Mouse (Mus musculus) midbrain, embryonic 15.5 days (tissue): ENCODE measurements around the gene Gnmt. TPM values are rescaled to one million over a fixed set of nuclear protein-coding genes. Genes with fewer than 3 reads are reported as not detected.
"Not testable (repeated sequence)": the region's sequence is repeated elsewhere in the genome, so short reads cannot be mapped to it uniquely, and the experiment has no call there.

Source experiments
- ATAC-seq: fragments of 200-750 bp; cut with Nextera tagmentation; replicated peaks from 2 replicates; pipeline ENCODE4 v1.8.0; 2017; ENCODE audit warnings: moderate TSS enrichment
- H3K27ac ChIP-seq: fragments of 300-500 bp; sonication (generic); 2 replicates; pipeline ENCODE4 v1.5.1; 2015; ENCODE audit warnings: mild to moderate bottlenecking, inconsistent platforms
- H3K27me3 ChIP-seq: fragments of 300-500 bp; sonication (generic); replicated peaks from 2 replicates; pipeline ENCODE4 v1.6.1; 2015; ENCODE audit warnings: inconsistent platforms
- H3K36me3 ChIP-seq: fragments of 300-500 bp; sonication (generic); replicated peaks from 2 replicates; pipeline ENCODE4 v1.6.1; 2015; ENCODE audit warnings: inconsistent platforms
- H3K4me1 ChIP-seq: fragments of 300-500 bp; sonication (generic); 2 replicates; pipeline ENCODE4 v1.6.1; 2015; ENCODE audit warnings: inconsistent platforms
- H3K4me2 ChIP-seq: fragments of 300-500 bp; sonication (generic); 2 replicates; pipeline ENCODE4 v1.6.1; 2015; ENCODE audit warnings: inconsistent platforms, mild to moderate bottlenecking, moderate library complexity
- H3K4me3 ChIP-seq: fragments of 300-500 bp; sonication (generic); 2 replicates; pipeline ENCODE4 v1.5.1; 2015; ENCODE audit warnings: mild to moderate bottlenecking, inconsistent platforms
- H3K9ac ChIP-seq: fragments of 300-500 bp; sonication (generic); 2 replicates; pipeline ENCODE4 v1.6.1; 2015; ENCODE audit warnings: mild to moderate bottlenecking, inconsistent platforms
- H3K9me3 ChIP-seq: fragments of 300-500 bp; sonication (generic); 2 replicates; pipeline ENCODE4 v1.6.1; 2016; ENCODE audit warnings: inconsistent platforms
- WGBS: fragments of 180-500 bp; shearing (Covaris S2); methylation state at CpG from one replicate; pipeline ENCODE4 v1.1.7; 2015; ENCODE audit warnings: mixed read lengths; 5-methylcytosine and 5-hydroxymethylcytosine counted together
- polyA plus RNA-seq: library from polyadenylated mRNA; unstranded; fragments of >200 nt; fragmentation: Nextera tagmentation; extraction: Ambion mirVana; gene quantifications from 2 replicates; pipeline ENCODE4 v1.2.1, GENCODE M21; 2015

Gnmt gene
- polyA plus RNA-seq: 0.65 and 1.3 TPM in 2 replicates

DNA sequence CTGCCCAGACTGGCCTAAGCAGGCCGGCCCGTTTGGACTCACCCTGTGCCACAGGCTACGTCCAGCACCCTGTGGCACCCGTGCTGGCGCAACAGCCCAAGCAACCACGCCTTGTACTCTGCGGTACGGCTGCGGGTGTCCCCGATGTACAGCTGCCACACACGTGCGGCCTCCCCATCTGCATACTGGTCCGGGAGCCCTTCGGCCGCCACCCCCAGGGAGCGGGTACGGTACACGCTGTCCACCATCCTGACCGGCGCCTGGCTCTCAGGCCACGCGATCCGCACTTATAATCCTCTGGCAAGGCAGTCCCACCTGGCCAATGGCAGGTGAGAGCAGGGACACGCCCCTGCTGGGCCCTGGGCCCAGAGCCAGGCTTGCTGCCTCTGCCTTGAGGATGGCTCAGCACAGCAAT is at the start of gene Gnmt:
Gnmt (minus strand) TSS at position 265 of the 415 bp plus-strand sequence.
- Histone ChIP-seq H3K4me1 (no peaks in the 10 kb centered on the region), H3K9me3 (no peaks in the 10 kb centered on the region), H3K4me2 (peak within 1 kb of the TSS; percentile 17; the same call in 1 of the 2 replicates), H3K9ac (no peak within 1 kb of the TSS), H3K4me3 (no peak within 1 kb of the TSS), H3K36me3 (peaks cover 7% of the 10 kb centered on the region; the same call in 1 of the 2 replicates), H3K27me3 (peaks cover 7% of the 10 kb centered on the region), H3K27ac (no peak within 1 kb of the TSS)
- 20% methylated on average over 24 of the region's 24 CpGs for WGBS
- ATAC-seq: no peak; the same call in 1 of the 2 replicates

- Histone ChIP-seq H3K36me3 (peaks cover 57% of the 10 kb centered on the region), H3K4me3 (no peak overlapping the region), H3K4me2 (no peak overlapping the region), H3K4me1 (peaks cover 29% of the 10 kb centered on the region), H3K27me3 (no peaks in the 10 kb centered on the region), H3K9ac (no peak overlapping the region), H3K9me3 (no peaks in the 10 kb centered on the region), H3K27ac (no peak overlapping the region)
- no peak for ATAC-seq
- WGBS: 86% methylated on average over 3 of the region's 3 CpGs
Measured at GRCm38 (mm10) chr17:46776087-46776486, 47.1 kb upstream of the Gnmt start.

GRCm38 (mm10) chr17:46775070-46775469 is 46.1 kb upstream of the Gnmt start:
- WGBS: 92% methylated on average over 9 of the region's 9 CpGs
- Histone ChIP-seq H3K4me1 (peaks cover 23% of the 10 kb centered on the region), H3K4me3 (no peak overlapping the region), H3K4me2 (no peak overlapping the region), H3K9me3 (no peaks in the 10 kb centered on the region), H3K9ac (no peak overlapping the region), H3K27ac (no peak overlapping the region), H3K36me3 (peaks cover 52% of the 10 kb centered on the region), H3K27me3 (no peaks in the 10 kb centered on the region)
- no peak for ATAC-seq

- H3K9ac ChIP-seq: no peak overlapping the region
- 42% methylated on average over 2 of the region's 2 CpGs for WGBS
- no peaks in the 10 kb centered on the region for H3K27me3 ChIP-seq
- no peak overlapping the region for H3K4me3 ChIP-seq
- peaks cover 23% of the 10 kb centered on the region for H3K4me1 ChIP-seq
- H3K4me2 ChIP-seq: peak overlapping the region; percentile 97; the same call in 1 of the 2 replicates
- no peak overlapping the region for H3K27ac ChIP-seq
- H3K9me3 ChIP-seq: no peaks in the 10 kb centered on the region
- H3K36me3 ChIP-seq: peaks cover 44% of the 10 kb centered on the region
- ATAC-seq: no peak
Measured at GRCm38 (mm10) chr17:46774131-46774472, 45.1 kb upstream of the Gnmt start.

GRCm38 (mm10) chr17:46773278-46774130 is 44.5 kb upstream of the Gnmt start:
- 10% methylated on average over 19 of the region's 20 CpGs for WGBS
- Histone ChIP-seq H3K4me2 (peak overlapping the region; percentile 97), H3K36me3 (peaks cover 38% of the 10 kb centered on the region), H3K27ac (peak overlapping the region; percentile 84), H3K4me3 (peak overlapping the region; percentile 86), H3K4me1 (peaks cover 23% of the 10 kb centered on the region), H3K9ac (peak overlapping the region; percentile 83), H3K27me3 (no peaks in the 10 kb centered on the region), H3K9me3 (no peaks in the 10 kb centered on the region)
- no peak; the same call in 1 of the 2 replicates for ATAC-seq

DNA sequence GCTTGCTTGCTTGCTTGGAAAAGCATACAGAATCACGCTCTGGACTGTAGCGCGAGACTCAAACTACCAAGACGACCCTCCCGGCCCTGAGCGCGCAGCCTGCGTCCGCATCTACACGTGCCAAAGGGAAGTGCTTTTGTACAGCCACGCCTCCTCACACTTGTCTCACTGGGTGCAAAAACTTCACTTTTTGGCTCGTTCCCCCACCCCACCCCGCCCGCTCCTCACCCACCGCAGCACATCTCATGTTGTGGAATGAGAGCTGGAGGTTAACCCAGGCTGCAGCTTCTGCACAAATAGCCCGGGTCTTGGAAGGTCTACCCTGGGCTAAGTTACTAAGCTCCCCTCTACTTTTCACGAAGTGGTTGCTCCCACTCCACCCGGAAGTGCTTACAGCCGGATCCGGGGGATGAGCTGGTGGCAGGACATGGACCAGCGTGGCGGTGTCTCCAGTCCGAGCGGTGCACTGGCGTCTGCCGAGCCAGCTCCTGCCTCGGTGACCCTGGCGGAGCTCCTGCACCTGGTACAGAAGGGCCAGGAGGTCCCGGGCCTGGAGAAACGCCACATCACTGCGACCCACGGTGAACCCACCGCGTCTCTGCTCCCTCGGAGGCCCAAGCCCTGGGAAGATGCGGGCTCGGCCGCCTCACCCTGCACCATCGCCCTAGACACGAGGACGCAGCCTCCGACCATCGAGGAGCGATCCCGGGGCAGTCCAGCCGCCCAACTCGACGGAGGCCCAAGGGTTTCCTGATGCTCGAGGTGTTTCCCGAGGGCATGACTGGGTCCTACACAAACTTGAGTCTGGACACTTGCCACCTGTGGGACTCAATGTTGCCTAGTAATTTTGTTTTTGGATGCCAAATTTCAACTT is 43.7 kb upstream of the Gnmt start, which contains the start of gene 2310039H08Rik:
2310039H08Rik (plus strand) TSS at position 232 of the 874 bp plus-strand sequence.
- Histone ChIP-seq H3K4me1 (peaks cover 23% of the 10 kb centered on the region), H3K27me3 (no peaks in the 10 kb centered on the region), H3K27ac (peak within 1 kb of the TSS; percentile 84), H3K36me3 (peaks cover 31% of the 10 kb centered on the region), H3K4me3 (peak within 1 kb of the TSS; percentile 86), H3K9ac (peak within 1 kb of the TSS; percentile 83), H3K9me3 (no peaks in the 10 kb centered on the region), H3K4me2 (peak within 1 kb of the TSS; percentile 97)
- peak; percentile 93 for ATAC-seq
- under 1% methylated on average over 50 of the region's 50 CpGs for WGBS

GRCm38 (mm10) chr17:46772038-46772403 is 43.1 kb upstream of the Gnmt start:
- Histone ChIP-seq H3K9me3 (no peaks in the 10 kb centered on the region), H3K4me3 (peak overlapping the region; percentile 86), H3K27me3 (no peaks in the 10 kb centered on the region), H3K27ac (peak overlapping the region; percentile 84), H3K4me1 (peaks cover 23% of the 10 kb centered on the region), H3K36me3 (peaks cover 25% of the 10 kb centered on the region), H3K4me2 (peak overlapping the region; percentile 97), H3K9ac (peak overlapping the region; percentile 83; the same call in 1 of the 2 replicates)
- WGBS: 8% methylated on average over 5 of the region's 5 CpGs
- peak; percentile 59 for ATAC-seq

- Histone ChIP-seq H3K4me3 (peak overlapping the region; percentile 86), H3K4me2 (peak overlapping the region; percentile 97), H3K27ac (peak overlapping the region; percentile 84; the same call in 1 of the 2 replicates), H3K9me3 (no peaks in the 10 kb centered on the region), H3K9ac (peak overlapping the region; percentile 83; the same call in 1 of the 2 replicates), H3K36me3 (peaks cover 22% of the 10 kb centered on the region), H3K4me1 (peaks cover 23% of the 10 kb centered on the region), H3K27me3 (no peaks in the 10 kb centered on the region)
- no peak for ATAC-seq
- 64% methylated on average over 17 of the region's 17 CpGs for WGBS
Measured at GRCm38 (mm10) chr17:46771616-46772015, 42.6 kb upstream of the Gnmt start.

GRCm38 (mm10) chr17:46771025-46771424 is 42.1 kb upstream of the Gnmt start:
- H3K9ac ChIP-seq: no peak overlapping the region
- 81% methylated on average over 4 of the region's 4 CpGs for WGBS
- H3K4me2 ChIP-seq: no peak overlapping the region
- peaks cover 23% of the 10 kb centered on the region for H3K4me1 ChIP-seq
- ATAC-seq: no peak
- no peaks in the 10 kb centered on the region for H3K9me3 ChIP-seq
- peaks cover 16% of the 10 kb centered on the region for H3K36me3 ChIP-seq
- no peak overlapping the region for H3K27ac ChIP-seq
- no peak overlapping the region for H3K4me3 ChIP-seq
- no peaks in the 10 kb centered on the region for H3K27me3 ChIP-seq

GRCm38 (mm10) chr17:46770546-46770945 is 41.6 kb upstream of the Gnmt start:
- Histone ChIP-seq H3K9ac (no peak overlapping the region), H3K4me3 (no peak overlapping the region), H3K27ac (no peak overlapping the region), H3K9me3 (no peaks in the 10 kb centered on the region), H3K27me3 (no peaks in the 10 kb centered on the region), H3K4me2 (no peak overlapping the region), H3K4me1 (peaks cover 23% of the 10 kb centered on the region), H3K36me3 (peaks cover 11% of the 10 kb centered on the region)
- ATAC-seq: no peak
- 90% methylated on average over 11 of the region's 11 CpGs for WGBS

- Histone ChIP-seq H3K4me1 (peaks cover 7% of the 10 kb centered on the region), H3K4me2 (no peak overlapping the region), H3K4me3 (no peak overlapping the region), H3K9ac (no peak overlapping the region), H3K36me3 (no peaks in the 10 kb centered on the region), H3K27me3 (no peaks in the 10 kb centered on the region), H3K27ac (no peak overlapping the region), H3K9me3 (no peaks in the 10 kb centered on the region)
- WGBS: 62% methylated on average over 8 of the region's 8 CpGs
- no peak for ATAC-seq
Measured at GRCm38 (mm10) chr17:46767868-46768267, 38.9 kb upstream of the Gnmt start.

DNA sequence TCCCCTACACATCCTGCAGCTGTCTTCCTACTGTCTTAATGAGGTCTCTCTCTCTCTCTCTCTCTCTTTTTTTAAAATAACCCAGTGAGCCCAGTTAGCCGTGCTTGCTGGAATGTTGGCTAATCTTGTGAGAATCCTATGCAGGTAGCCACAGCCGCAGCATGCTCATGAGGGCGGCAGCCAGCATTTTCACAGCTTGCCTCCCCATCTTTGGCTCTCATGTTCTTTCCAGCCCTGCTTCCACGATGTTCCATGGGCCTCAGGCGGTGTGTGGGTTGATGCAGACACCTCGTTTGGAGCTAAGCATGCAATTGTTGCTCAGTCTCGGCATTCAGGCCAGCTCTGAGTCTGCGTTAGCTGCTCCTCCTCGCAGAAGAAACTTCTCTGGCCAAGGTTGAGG is 35.9 kb upstream of the Gnmt start:
- not testable (repeated sequence) for H3K27ac ChIP-seq, H3K9ac ChIP-seq, H3K9me3 ChIP-seq, H3K36me3 ChIP-seq, ATAC-seq, H3K4me2 ChIP-seq, H3K27me3 ChIP-seq, H3K4me3 ChIP-seq, H3K4me1 ChIP-seq
- 67% methylated on average over 9 of the region's 9 CpGs for WGBS
